Mouse (Mus musculus): Measurements from ENCODE around the gene Hnrnpa3.
"Not testable (repeated sequence)": the region's sequence is repeated elsewhere in the genome, so short reads cannot be mapped to it uniquely, and the experiment has no call there.

The Hnrnpa3 gene

DNA sequence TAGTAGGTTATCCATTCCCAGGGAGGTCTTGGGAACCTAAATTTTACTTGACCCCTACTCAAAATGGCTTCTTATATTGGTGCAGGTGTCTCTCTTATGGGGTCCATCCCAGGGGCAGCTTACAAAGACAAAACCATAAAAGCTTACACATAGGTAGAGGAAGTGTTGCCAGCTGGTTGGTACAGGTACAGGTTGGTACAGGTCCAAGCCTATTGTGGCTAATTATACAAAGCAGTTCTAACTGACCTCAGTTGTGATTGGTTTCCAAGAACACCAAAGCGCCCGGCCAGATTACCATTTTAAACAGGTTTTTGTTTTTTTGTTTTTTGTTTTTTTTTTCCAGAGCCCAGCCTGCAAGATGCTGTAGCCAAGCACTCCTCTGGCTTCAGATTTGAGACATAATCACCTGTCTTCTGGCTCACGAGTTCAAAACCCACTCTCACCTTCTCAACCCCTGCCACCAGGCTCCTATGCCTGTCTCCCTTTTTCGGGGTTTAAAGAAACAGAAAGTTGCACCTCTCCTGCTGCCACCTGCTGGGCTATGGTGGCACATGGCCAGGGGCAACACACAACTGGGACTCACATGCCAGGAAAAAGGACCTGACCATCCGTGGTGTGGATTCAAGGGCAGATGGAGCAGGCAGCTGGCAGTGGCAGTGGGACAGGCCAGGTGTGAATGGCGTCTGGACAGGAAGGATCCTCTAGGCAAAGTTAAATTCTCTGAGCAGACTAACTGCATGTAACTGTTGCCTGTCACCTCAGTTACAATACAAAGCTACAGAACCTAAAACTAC is 22.6 kb upstream of the Hnrnpa3 start:
- in situ Hi-C loops (cut with MboI; ENCODE audit: unreplicated experiment in 2 of 2): no loop called here

DNA sequence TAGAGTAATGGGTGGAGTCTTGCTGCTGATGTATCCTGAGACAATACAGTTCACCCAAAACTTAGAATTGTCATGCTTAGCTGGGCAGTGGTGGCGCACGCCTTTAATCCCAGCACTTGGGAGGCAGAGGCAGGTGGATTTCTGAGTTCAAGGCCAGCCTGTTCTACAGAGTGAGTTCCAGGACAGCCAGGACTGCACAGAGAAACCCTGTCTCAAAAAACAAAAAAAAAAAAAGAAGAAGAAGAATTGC is 22.1 kb upstream of the Hnrnpa3 start:
- in situ Hi-C loops (cut with MboI; ENCODE audit: unreplicated experiment in 2 of 2): not testable (repeated sequence)

DNA sequence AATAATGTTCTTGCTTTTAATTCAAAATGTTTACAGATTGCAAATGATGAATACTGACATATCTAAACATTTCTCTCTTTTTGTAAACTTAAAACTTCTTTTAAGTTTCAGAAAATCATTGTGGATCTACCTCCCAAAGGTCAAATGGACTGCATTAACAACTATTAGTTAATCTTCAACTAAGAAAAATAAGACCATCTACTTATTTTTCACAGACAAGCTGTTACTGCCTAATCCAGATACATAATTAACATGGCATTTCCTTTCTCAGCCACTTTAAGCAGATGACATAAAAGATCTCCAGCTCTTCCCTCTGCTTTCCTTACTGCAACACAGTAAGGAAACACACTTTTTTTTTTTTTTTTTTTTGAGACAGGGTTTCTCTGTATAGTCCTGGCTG is 21.7 kb upstream of the Hnrnpa3 start:
- in situ Hi-C loops (cut with MboI; ENCODE audit: unreplicated experiment in 2 of 2): no loop called here

DNA sequence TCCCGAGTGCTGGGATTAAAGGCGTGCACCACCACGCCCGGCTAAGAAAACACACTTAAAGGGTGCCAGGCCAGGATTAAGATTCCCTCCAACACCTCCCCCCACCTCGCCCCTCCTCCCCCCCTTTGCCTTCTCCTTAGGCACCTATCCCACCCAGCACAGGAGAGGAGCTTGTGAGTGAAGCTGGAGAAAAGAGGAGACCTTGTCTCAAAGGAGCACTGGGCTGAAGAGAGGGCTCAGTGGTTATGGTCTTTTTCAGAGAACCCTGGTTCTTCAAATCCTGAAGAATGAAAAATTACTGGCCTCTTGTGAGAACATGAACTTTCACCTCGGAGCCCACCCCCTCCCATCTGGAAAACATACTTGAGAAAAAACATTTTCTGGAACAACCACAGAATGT is 21.2 kb upstream of the Hnrnpa3 start:
- in situ Hi-C loops (cut with MboI; ENCODE audit: unreplicated experiment in 2 of 2): not testable (repeated sequence)

DNA sequence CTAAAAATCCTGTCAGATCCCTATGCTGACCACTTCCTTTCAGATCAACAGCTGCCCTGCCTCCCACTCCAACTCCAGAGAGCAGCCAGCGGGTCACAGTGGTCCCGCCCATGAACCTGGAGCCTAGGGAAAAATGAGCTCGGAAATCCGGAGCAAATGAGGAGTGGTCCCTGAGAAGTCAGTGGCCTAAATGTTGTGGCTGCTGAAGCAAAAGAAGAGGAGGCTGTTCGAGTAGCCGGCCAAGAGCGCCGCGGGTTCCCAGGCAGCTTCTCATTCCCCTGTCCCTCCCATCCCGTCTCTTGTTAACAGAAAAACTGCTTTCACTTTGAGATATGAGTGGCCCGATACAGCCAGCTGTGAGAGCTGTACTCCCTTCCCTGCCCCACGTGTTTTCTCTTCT is 19.5 kb upstream of the Hnrnpa3 start:
- in situ Hi-C loops (cut with MboI; ENCODE audit: unreplicated experiment in 2 of 2): not testable (repeated sequence)

DNA sequence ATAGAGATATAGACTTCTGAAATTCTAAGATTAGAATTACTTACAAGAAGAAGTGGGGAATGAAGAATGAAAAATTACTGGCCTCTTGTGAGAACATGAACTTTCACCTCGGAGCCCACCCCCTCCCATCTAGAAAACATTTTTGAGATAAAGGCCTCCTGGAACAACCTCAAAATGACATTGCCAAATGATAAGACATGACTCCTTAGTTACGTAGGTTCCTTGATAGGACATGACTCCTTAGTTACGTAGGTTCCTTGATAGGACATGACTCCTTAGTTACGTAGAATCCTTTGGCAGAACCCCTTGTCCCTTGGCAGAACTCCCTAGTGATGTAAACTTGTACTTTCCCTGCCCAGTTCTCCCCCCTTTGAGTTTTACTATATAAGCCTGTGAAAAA is 16.7 kb upstream of the Hnrnpa3 start:
- in situ Hi-C loops (cut with MboI; ENCODE audit: unreplicated experiment in 2 of 2): not testable (repeated sequence)

DNA sequence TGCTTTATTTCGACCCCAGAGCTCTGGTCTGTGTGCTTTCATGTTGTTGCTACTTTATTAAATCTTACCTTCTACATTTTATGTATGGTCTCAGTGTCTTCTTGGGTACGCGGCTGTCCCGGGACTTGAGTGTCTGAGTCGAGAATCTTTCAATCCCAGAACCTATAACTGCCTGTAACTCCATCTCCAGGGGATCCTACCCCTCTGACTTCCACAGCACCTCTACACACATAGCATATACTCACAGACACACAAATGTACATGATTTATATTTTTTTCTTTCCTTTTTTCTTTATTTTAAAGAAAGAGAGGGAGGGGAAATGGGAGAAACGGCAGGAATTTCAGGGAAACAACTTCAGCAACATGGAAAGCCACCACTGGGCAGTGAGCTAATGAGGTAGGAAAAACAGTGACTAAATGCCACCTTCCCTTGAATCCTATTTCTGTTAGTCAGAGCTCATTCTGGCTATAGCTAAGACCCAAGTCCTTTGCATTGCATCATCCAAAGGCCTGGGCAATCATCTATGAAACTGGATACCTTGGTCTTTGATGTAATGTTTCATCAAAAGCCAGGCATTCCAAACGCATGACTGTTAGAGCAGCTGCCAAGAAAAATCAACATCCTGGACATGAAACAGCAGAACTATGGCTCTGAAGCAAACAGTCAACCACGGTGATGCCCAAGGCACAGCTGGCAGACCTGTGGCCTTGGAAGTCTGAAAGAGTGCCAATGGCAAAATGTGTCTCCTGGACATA is 16.1 kb upstream of the Hnrnpa3 start:
- in situ Hi-C loops (cut with MboI; ENCODE audit: unreplicated experiment in 2 of 2): no loop called here

DNA sequence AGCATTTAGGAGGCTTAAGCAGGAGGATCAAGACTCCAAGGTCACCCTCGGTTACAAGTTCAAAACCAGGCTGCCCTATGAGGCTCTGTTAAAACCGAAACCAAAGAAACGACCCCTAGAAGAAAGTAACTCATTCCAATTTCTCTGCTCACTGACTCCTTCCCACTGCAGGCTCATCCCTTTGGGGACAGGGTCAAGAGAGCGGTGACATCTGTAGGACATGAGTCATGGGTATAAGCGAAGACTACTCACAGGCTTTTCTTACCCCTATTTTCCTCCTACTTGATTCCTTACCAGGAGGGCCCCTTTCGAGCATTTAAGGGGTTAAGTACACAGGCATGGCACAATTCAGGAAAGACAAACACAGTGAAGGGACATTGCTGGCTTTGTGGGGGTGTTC is 15.1 kb upstream of the Hnrnpa3 start:
- in situ Hi-C loops (cut with MboI; ENCODE audit: unreplicated experiment in 2 of 2): no loop called here

DNA sequence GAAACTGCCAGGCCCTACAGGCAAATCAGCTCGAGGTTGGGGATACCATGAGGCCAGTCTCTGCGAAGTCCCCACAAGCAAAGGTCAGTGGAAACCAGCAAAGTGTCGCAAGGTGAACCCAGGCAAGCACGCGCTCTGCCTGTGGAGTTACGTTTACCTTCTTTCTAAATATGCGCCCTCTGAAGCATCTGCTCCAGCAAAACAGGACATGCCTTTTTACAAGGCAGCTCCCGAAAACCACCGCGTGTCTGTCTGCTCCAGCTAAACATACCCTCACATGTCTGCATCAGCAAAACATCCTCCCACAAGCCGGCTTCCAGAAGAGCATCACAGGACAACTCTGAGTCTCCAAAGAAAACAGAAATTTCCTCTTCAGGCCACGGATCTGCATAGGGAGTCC is 13.8 kb upstream of the Hnrnpa3 start:
- in situ Hi-C loops (cut with MboI; ENCODE audit: unreplicated experiment in 2 of 2): no loop called here

DNA sequence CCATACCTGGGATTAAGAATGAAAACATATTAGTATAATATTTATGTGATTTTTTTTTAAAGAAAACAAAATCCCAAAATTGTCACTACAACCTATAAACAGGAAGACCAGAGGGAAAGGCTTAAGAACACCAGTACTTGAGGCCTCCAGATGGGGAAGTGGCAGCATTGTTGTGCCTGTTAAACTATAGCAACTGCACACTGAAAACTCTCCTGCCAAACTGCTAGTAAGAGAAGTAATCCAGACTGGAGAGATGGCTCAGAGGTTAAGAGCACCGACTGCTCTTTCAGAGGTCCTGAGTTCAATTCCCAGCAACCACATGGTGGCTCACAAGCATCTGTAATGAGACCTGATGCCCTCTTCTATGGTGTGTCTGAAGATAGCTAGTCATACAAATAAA is 8.6 kb upstream of the Hnrnpa3 start:
- in situ Hi-C loops (cut with MboI; ENCODE audit: unreplicated experiment in 2 of 2): loop anchor here in 1 of 2 experiments (10.0 kb wide), 1 partner anchor 54 kb away; the partner anchor contains the start of gene Nfe2l2

DNA sequence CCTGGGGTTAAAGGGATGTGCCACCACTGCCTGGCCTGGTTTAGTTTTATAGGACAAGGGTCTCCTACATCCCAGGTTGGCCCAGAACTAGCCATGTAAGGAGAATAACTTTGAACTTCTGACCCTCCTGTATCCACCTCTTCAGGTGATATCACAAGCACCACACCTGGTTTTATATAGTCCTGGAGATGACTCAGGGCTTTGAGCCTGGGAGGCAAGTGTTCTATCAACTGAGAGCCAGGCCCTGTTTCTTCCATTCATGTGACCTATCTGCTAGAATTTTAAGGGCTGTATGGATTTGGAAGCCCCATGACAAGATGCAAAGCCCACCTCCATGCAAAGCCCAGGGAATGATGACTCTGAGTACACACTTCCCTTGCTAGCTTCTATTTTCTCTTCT is 5.9 kb upstream of the Hnrnpa3 start:
- in situ Hi-C loops (cut with MboI; ENCODE audit: unreplicated experiment in 2 of 2): loop anchor here in 1 of 2 experiments (10.0 kb wide), 1 partner anchor 52 kb away; the partner anchor contains the start of gene Nfe2l2

DNA sequence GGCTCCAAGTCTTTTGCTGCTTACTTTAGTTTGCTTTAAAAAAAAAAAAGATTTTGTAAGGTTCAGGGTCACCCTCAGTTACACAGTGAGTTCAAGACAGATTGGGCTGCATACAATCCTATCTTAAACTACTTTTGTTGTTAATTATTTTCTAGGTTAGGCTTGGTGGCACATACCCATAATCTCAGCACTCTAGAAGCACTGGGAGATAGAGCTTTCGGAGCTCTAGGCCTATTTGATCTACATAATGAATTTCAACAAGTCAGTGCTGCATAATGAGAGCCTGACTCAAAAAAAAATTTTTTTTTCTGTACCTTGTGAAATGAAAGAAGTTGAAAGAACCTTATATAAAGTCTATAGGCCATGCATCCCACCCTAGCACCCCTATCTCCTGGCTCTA is 4.4 kb upstream of the Hnrnpa3 start:
- in situ Hi-C loops (cut with MboI; ENCODE audit: unreplicated experiment in 2 of 2): loop anchor here in 1 of 2 experiments (10.0 kb wide), 1 partner anchor 50 kb away; the partner anchor contains the start of gene Nfe2l2

DNA sequence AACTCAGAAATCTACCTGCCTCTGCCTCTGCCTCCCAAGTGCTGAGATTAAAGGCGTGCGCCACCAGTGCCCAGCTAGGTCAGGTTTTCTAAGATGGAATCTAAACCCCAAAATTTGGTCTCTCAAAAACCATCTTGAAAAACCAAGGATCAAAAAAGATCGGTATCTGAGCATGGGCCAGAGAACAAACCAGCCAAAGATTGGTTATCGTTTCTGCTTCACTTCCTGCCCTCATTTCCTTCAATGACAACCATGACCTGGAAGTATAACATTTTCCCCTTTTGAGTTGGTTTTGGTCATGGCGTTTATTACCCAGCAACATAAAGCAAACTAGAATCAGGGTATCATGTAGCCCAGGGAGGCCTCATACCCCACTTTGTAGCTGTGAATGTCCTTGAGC is 2.1 kb upstream of the Hnrnpa3 start:
- in situ Hi-C loops (cut with MboI; ENCODE audit: unreplicated experiment in 2 of 2): loop anchor here in 1 of 2 experiments (10.0 kb wide), 1 partner anchor 48 kb away; the partner anchor contains the start of gene Nfe2l2

DNA sequence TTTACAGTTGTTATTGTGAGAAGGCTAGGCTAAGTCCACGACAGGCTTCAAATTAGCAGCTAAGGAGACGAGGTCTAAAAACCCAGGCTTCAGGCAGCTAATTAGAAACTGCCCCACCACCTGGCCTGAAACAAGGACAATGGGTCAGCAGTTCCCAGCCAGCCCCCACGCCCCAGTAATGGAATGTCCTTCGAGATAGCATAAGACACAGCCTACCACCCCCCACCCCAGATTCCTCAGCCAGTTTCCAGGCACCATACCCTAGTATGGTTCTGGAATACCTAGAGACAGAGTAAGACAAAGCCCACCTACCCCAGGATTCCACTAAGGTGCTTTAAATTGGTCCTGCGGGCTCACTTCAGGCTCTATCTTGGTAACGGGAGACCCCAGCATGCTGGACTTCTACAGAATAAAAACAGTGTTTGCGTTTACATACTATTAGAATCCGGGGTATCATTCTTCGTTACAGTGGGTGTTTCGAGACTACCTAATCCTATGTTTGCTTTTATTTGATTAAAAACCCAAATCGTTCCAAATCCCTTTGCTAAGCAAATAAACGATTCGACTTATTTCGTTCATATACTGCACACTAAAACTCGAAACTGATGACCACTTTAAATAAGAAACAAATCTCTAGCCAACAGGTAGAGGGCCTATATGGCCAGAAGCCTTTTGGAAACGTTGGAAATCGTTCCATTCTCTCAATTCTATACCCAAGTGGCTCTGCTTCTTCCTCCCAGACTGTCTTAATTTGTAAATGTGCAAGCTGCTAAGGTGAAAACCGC is 962 bp upstream of the Hnrnpa3 start:
- in situ Hi-C loops (cut with MboI; ENCODE audit: unreplicated experiment in 2 of 2): loop anchor here in 1 of 2 experiments (10.0 kb wide), 1 partner anchor 47 kb away; the partner anchor contains the start of gene Nfe2l2

DNA sequence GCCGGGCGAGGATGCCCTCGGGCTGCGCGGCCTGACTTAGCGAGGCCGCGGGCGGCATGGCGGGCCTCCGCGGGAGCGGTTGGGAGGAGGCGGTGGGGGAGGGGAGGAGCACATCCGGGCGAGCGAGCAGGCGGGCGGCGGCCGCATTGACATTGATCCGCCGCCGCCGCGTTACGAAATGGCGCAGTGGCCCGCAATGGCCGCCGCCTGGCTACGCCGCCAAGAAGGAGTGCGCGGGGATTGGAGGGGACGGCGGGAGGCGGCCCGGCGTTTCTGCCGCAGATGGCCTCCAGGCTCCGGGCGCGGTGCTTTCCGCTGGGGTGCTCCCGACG is 534 bp downstream of the Hnrnpa3 start:
- in situ Hi-C loops (cut with MboI; ENCODE audit: unreplicated experiment in 2 of 2): loop anchor here in 1 of 2 experiments (10.0 kb wide), 1 partner anchor 45 kb away; the partner anchor contains the start of gene Nfe2l2

DNA sequence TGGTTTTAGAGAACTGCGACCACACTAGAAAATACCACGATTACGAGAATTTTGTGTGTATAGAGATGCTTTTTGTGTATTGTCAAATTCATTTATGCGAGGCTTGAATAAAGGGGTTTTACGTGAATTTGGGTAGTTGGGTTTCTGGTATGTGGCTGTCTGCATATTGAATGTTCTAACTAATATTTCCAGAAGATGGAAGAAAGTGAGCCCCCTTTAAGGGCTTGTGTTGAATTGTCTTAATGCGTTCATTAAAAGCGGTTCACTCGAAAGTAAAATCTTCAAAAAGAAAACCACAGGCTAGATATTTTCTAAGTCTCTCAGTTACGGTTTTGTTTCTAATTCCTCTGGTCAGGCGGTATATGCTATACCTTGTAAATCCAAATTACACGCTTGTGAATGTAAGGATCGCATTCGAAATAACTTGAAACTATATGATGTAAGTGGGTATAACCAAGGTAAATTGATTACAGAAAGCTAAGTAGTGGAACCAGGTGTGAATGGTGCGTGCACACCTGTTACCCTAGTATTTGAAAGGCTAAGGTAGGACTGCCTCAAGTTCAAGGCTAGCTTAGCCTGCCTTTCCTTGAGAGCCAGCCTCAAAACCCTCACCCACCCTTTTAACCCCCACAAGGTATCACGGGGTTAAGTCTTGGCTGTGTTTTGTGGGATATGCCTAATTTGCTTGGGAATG is 1.3 kb downstream of the Hnrnpa3 start:
- in situ Hi-C loops (cut with MboI; ENCODE audit: unreplicated experiment in 2 of 2): no loop called here

DNA sequence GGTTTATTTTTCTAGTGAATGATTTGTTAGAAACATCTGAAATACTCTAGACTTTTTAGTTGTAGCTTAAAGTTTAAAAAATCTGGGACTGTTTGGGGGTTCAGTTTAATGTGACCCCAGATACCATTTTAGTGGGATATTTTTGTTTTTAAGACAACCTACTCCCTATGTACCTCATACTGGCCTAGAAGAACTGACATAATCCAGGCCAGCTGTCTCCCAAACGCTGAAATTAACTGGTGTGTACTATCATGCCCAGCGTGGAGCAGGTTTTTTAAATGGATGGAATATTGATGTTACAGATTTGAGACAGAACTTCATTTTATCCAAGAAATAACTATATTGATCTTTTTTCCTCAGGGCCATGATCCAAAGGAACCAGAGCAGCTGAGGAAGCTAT is 2.0 kb downstream of the Hnrnpa3 start:
- in situ Hi-C loops (cut with MboI; ENCODE audit: unreplicated experiment in 2 of 2): no loop called here

DNA sequence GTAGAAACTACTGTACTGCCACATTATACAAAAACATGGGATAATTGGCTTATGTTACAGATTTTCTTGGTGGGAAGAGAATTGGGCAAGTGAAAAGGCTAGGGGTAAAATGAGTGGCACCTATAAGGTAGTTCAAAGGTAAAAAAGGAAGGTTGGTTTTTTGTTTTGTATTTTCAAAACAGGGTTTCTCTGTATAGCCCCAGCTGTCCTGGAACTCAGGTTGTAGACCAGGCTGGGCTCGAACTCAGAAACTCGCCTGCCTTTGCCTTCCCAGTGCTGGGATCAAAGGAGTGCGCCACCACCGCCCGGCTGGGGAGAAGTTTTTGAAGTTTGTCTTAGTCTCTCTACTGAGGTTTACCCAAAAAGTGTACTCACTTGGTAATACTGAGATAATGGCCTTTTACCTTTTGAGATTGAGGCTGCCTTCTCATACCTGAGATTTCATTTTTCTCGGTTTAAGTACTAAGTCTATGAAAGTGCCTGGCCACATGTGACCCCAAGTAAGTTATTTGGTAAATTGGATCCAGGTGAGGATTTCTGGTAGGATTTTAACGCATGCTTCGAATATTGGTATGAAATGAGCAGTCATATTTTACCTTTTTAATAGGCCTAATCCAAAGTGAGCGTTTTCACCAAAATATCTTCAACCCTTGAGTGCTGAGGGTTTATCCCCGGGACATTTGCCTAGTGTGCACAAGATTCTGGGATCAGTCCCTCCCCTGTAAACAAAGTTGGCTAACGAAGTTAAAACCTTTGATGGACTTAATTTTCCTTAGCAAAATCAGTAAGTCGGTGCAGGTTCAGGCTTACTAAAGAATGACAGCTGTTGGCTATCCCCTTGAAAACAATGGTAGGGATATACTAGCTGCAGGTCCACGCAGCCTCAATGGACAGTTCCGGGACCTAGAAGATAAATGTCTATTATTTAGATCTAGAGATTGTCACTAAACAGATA is 10.7 kb downstream of the Hnrnpa3 start:
- in situ Hi-C loops (cut with MboI; ENCODE audit: unreplicated experiment in 2 of 2): no loop called here
